Mouse (Mus musculus): Measurements from ENCODE around the gene Gpr88.

- 0 out of 2 replicates have a peak, but pooled peaks have one; percentile 55 for TF ChIP-seq TBP (conservative IDR thresholded peaks at IDR 0.05; ENCODE audit: low read depth, low read length)
- no peak for TF ChIP-seq MXI1 (IDR thresholded peaks at IDR 0.05; ENCODE audit: low read depth, low read length)
- no peak for TF ChIP-seq CHD1 (IDR thresholded peaks at IDR 0.05; ENCODE audit: low read depth, low read length)
- no peak for TF ChIP-seq NELFE (IDR thresholded peaks at IDR 0.05; ENCODE audit: low read depth, low read length)
- no peak for TF ChIP-seq EP300 (IDR thresholded peaks at IDR 0.05; ENCODE audit: low read length)
- no peak for TF ChIP-seq CHD2 (IDR thresholded peaks at IDR 0.05; ENCODE audit: low read length)
Measured at GRCm38 (mm10) chr3:116226915-116227314, 26.4 kb downstream of the Gpr88 start.
